In the genomic region with DNA sequence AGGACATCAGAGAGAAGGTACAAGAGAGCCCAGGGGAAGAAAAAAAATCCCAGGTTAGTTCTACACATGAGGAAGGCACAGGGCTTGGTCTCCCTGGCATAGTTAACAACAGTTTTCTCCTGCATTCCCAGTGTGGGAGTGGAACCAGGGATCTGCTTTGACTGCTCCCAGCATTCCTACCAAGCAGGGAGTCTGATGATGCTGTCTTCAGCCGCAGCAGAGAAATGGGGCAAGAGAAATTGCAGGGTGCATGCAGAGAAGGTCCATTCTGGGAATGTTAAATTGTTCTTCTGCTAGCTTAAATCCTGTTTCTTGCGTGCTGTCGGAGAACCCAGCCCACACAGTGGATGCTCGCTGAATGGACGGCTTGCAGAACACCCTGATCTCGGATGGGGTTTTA, we compare ENCODE assay signal across 23 mouse cellular contexts. TPM values are rescaled to one million over a fixed set of nuclear protein-coding genes. Genes with fewer than 3 reads are reported as not detected.
"Had no signal": no experiment of that assay in that cellular context is flagged by ENCODE, and none has a peak within 500 bp of the region (broad histone marks: within the 10 kb centered on the region; RNA-seq: fewer than 3 reads in every experiment).

No protein-coding gene starts in this region.

- DNase-seq: kidney, adult 18-20 months; kidney, postnatal 25 days; liver; lung, adult 18-20 months; lung, postnatal 10 days; lung, postnatal 36 days; midbrain, embryonic 14.5 days; retina, postnatal 1 day; right cerebral cortex, postnatal 4 days; thymus, adult 2 months; thymus, postnatal 14 days; thymus, postnatal 4 days had no signal

- H3K27ac ChIP-seq: limb, embryonic 10.5 days; limb, embryonic 13.5 days; liver, embryonic 12.5 days; liver, embryonic 15.5 days; lung, embryonic 15.5 days; midbrain, embryonic 10.5 days; neural tube, embryonic 12.5 days; neural tube, embryonic 15.5 days; stomach, postnatal 0 days had no signal

- H3K4me3 ChIP-seq: limb, embryonic 10.5 days; limb, embryonic 13.5 days; liver, embryonic 12.5 days; liver, embryonic 15.5 days; lung, embryonic 15.5 days; megakaryocyte, embryonic 14.5 days; midbrain, embryonic 10.5 days; neural tube, embryonic 12.5 days; neural tube, embryonic 15.5 days had no signal

- H3K4me1 ChIP-seq: liver, embryonic 12.5 days; liver, embryonic 15.5 days; lung, embryonic 15.5 days; neural tube, embryonic 12.5 days; neural tube, embryonic 15.5 days had no signal

RNA-seq across cellular contexts. Expression of a gene that starts 26.2 kb away (rescaled TPM):
- polyA plus RNA-seq: kidney, embryonic 16.5 days had no signal
